Mouse (Mus musculus): ENCODE data around the gene Tfpi. TPM values are rescaled to one million over a fixed set of nuclear protein-coding genes. Genes with fewer than 3 reads are reported as not detected.
A peak's percentile ranks its signal among the peaks of the same experiment; 100 is the strongest.
"Not testable (repeated sequence)": the region's sequence is repeated elsewhere in the genome, so short reads cannot be mapped to it uniquely, and the experiment has no call there.

Tfpi gene
- polyA plus RNA-seq, 1 experiment from 2014 or later: 14.1 TPM

- H3K4me2 ChIP-seq (ENCODE audit: low read length): no peak overlapping the region
- no peak overlapping the region for H3K9ac ChIP-seq (ENCODE audit: low read depth, low read length)
- no peak overlapping the region for H3K4me3 ChIP-seq (ENCODE audit: low read depth, low read length)
- no peak for ATAC-seq
- no peak overlapping the region for H3K27ac ChIP-seq (ENCODE audit: low read length)
- no peaks in the 10 kb centered on the region; the same call in 1 of the 2 replicates for H3K4me1 ChIP-seq (ENCODE audit: control insufficient read depth, insufficient read depth, low read length)
- no peaks in the 10 kb centered on the region for H3K27me3 ChIP-seq (ENCODE audit: control insufficient read depth, insufficient read depth, low read depth, low read length)
- H3K9me3 ChIP-seq (replicated peaks; ENCODE audit: control insufficient read depth, low read length, poor library complexity, severe bottlenecking): no peaks in the 10 kb centered on the region
- H3K36me3 ChIP-seq (ENCODE audit: control insufficient read depth, insufficient read depth, low read length): no peaks in the 10 kb centered on the region
These were observed 87.5 kb downstream of the Tfpi start for GRCm38 (mm10) chr2:84389075-84389474.

- H3K27me3 ChIP-seq (ENCODE audit: control insufficient read depth, insufficient read depth, low read depth, low read length); H3K27ac ChIP-seq (ENCODE audit: low read length); ATAC-seq; H3K4me2 ChIP-seq (ENCODE audit: low read length); H3K4me3 ChIP-seq (ENCODE audit: low read depth, low read length); H3K9me3 ChIP-seq (replicated peaks; ENCODE audit: control insufficient read depth, low read length, poor library complexity, severe bottlenecking); H3K9ac ChIP-seq (ENCODE audit: low read depth, low read length); H3K4me1 ChIP-seq (ENCODE audit: control insufficient read depth, insufficient read depth, low read length); H3K36me3 ChIP-seq (ENCODE audit: control insufficient read depth, insufficient read depth, low read length): not testable (repeated sequence)
- WGBS: 91% methylated on average over 14 of the region's 14 CpGs
These were observed 88.0 kb downstream of the Tfpi start for GRCm38 (mm10) chr2:84388537-84388936.

GRCm38 (mm10) chr2:84388023-84388416, 88.6 kb downstream of the Tfpi start:
- Histone ChIP-seq H3K4me2 (ENCODE audit: low read length) (no peak overlapping the region), H3K27ac (ENCODE audit: low read length) (no peak overlapping the region), H3K4me1 (ENCODE audit: control insufficient read depth, insufficient read depth, low read length) (no peaks in the 10 kb centered on the region; the same call in 1 of the 2 replicates), H3K27me3 (ENCODE audit: control insufficient read depth, insufficient read depth, low read depth, low read length) (no peaks in the 10 kb centered on the region), H3K9me3 (replicated peaks; ENCODE audit: control insufficient read depth, low read length, poor library complexity, severe bottlenecking) (no peaks in the 10 kb centered on the region), H3K9ac (ENCODE audit: low read depth, low read length) (no peak overlapping the region), H3K4me3 (ENCODE audit: low read depth, low read length) (no peak overlapping the region), H3K36me3 (ENCODE audit: control insufficient read depth, insufficient read depth, low read length) (no peaks in the 10 kb centered on the region)
- ATAC-seq: no peak
- WGBS: 70% methylated on average over 7 of the region's 7 CpGs

- no peak overlapping the region for H3K9ac ChIP-seq (ENCODE audit: low read depth, low read length)
- peak overlapping the region; percentile 53 for H3K4me2 ChIP-seq (ENCODE audit: low read length)
- ATAC-seq: no peak
- WGBS: 62% methylated on average over 11 of the region's 11 CpGs
- H3K4me3 ChIP-seq (ENCODE audit: low read depth, low read length): peak overlapping the region; percentile 21; the same call in 1 of the 2 replicates
- H3K27ac ChIP-seq (ENCODE audit: low read length): no peak overlapping the region
- H3K27me3 ChIP-seq (ENCODE audit: control insufficient read depth, insufficient read depth, low read depth, low read length): no peaks in the 10 kb centered on the region
- no peaks in the 10 kb centered on the region; the same call in 1 of the 2 replicates for H3K4me1 ChIP-seq (ENCODE audit: control insufficient read depth, insufficient read depth, low read length)
- H3K36me3 ChIP-seq (ENCODE audit: control insufficient read depth, insufficient read depth, low read length): no peaks in the 10 kb centered on the region
- no peaks in the 10 kb centered on the region for H3K9me3 ChIP-seq (replicated peaks; ENCODE audit: control insufficient read depth, low read length, poor library complexity, severe bottlenecking)
These were observed 89.1 kb downstream of the Tfpi start for GRCm38 (mm10) chr2:84387394-84388022.

- Histone ChIP-seq H3K4me1 (ENCODE audit: control insufficient read depth, insufficient read depth, low read length) (no peaks in the 10 kb centered on the region; the same call in 1 of the 2 replicates), H3K27me3 (ENCODE audit: control insufficient read depth, insufficient read depth, low read depth, low read length) (no peaks in the 10 kb centered on the region), H3K9ac (ENCODE audit: low read depth, low read length) (0 out of 2 replicates have a peak overlapping the region, but pooled peaks have one; percentile 25), H3K36me3 (ENCODE audit: control insufficient read depth, insufficient read depth, low read length) (no peaks in the 10 kb centered on the region), H3K4me3 (ENCODE audit: low read depth, low read length) (peak overlapping the region; percentile 21), H3K9me3 (replicated peaks; ENCODE audit: control insufficient read depth, low read length, poor library complexity, severe bottlenecking) (no peaks in the 10 kb centered on the region), H3K27ac (ENCODE audit: low read length) (no peak overlapping the region), H3K4me2 (ENCODE audit: low read length) (peak overlapping the region; percentile 53)
- ATAC-seq: no peak
- 35% methylated on average over 18 of the region's 18 CpGs for WGBS
These were observed 89.8 kb downstream of the Tfpi start for GRCm38 (mm10) chr2:84386563-84387393.

GRCm38 (mm10) chr2:84384911-84385693, 91.5 kb downstream of the Tfpi start:
- H3K4me2 ChIP-seq (ENCODE audit: low read length): no peak overlapping the region
- H3K36me3 ChIP-seq (ENCODE audit: control insufficient read depth, insufficient read depth, low read length): no peaks in the 10 kb centered on the region
- H3K27me3 ChIP-seq (ENCODE audit: control insufficient read depth, insufficient read depth, low read depth, low read length): no peaks in the 10 kb centered on the region
- no peaks in the 10 kb centered on the region; the same call in 1 of the 2 replicates for H3K4me1 ChIP-seq (ENCODE audit: control insufficient read depth, insufficient read depth, low read length)
- no peak for ATAC-seq
- no peak overlapping the region for H3K27ac ChIP-seq (ENCODE audit: low read length)
- no peaks in the 10 kb centered on the region for H3K9me3 ChIP-seq (replicated peaks; ENCODE audit: control insufficient read depth, low read length, poor library complexity, severe bottlenecking)
- WGBS: 70% methylated on average over 6 of the region's 6 CpGs
- no peak overlapping the region for H3K4me3 ChIP-seq (ENCODE audit: low read depth, low read length)
- no peak overlapping the region for H3K9ac ChIP-seq (ENCODE audit: low read depth, low read length)

GRCm38 (mm10) chr2:84383828-84384227, 92.7 kb downstream of the Tfpi start:
- H3K9me3 ChIP-seq (replicated peaks; ENCODE audit: control insufficient read depth, low read length, poor library complexity, severe bottlenecking): no peaks in the 10 kb centered on the region
- no peak for ATAC-seq
- H3K36me3 ChIP-seq (ENCODE audit: control insufficient read depth, insufficient read depth, low read length): no peaks in the 10 kb centered on the region
- H3K4me2 ChIP-seq (ENCODE audit: low read length): no peak overlapping the region
- no peaks in the 10 kb centered on the region; the same call in 1 of the 2 replicates for H3K4me1 ChIP-seq (ENCODE audit: control insufficient read depth, insufficient read depth, low read length)
- H3K27me3 ChIP-seq (ENCODE audit: control insufficient read depth, insufficient read depth, low read depth, low read length): no peaks in the 10 kb centered on the region
- H3K4me3 ChIP-seq (ENCODE audit: low read depth, low read length): no peak overlapping the region
- WGBS: 90% methylated on average over 4 of the region's 4 CpGs
- no peak overlapping the region for H3K9ac ChIP-seq (ENCODE audit: low read depth, low read length)
- no peak overlapping the region for H3K27ac ChIP-seq (ENCODE audit: low read length)

Data from midbrain, embryonic 16.5 days (tissue).